Mouse (Mus musculus) embryonic facial prominence, embryonic 15.5 days (tissue): ENCODE measurements around the gene Pacs1. TPM values are rescaled to one million over a fixed set of nuclear protein-coding genes. Genes with fewer than 3 reads are reported as not detected.

Source experiments
- ATAC-seq: fragments of 200-750 bp; cut with Nextera tagmentation; 2 replicates; pipeline ENCODE4 v1.8.0; 2017; ENCODE audit warnings: low read depth, moderate TSS enrichment; ENCODE audit not compliant: insufficient number of reproducible peaks, low FRiP score, low TSS enrichment
- H3K27ac ChIP-seq: fragments of 300-500 bp; sonication (generic); replicated peaks from 2 replicates; pipeline ENCODE4 v1.5.1; 2015; ENCODE audit warnings: mild to moderate bottlenecking, inconsistent platforms
- H3K27me3 ChIP-seq: fragments of 300-500 bp; sonication (generic); 2 replicates; pipeline ENCODE4 v1.6.1; 2015; ENCODE audit warnings: inconsistent platforms
- H3K36me3 ChIP-seq: fragments of 300-500 bp; sonication (generic); 2 replicates; pipeline ENCODE4 v1.6.1; 2015; ENCODE audit warnings: mild to moderate bottlenecking, inconsistent platforms
- H3K4me1 ChIP-seq: fragments of 300-500 bp; sonication (generic); 2 replicates; pipeline ENCODE4 v1.6.1; 2015; ENCODE audit warnings: inconsistent platforms
- H3K4me2 ChIP-seq: fragments of 300-500 bp; sonication (generic); replicated peaks from 2 replicates; pipeline ENCODE4 v1.6.1; 2015; ENCODE audit warnings: mild to moderate bottlenecking, inconsistent platforms
- H3K4me3 ChIP-seq: fragments of 300-500 bp; sonication (generic); replicated peaks from 2 replicates; pipeline ENCODE4 v1.5.1; 2015; ENCODE audit warnings: mild to moderate bottlenecking, inconsistent platforms
- H3K9ac ChIP-seq: fragments of 300-500 bp; sonication (generic); 2 replicates; pipeline ENCODE4 v1.6.1; 2015; ENCODE audit warnings: inconsistent platforms
- H3K9me3 ChIP-seq: fragments of 300-500 bp; sonication (generic); replicated peaks from 2 replicates; pipeline ENCODE4 v1.6.1; 2016; ENCODE audit warnings: inconsistent platforms
- WGBS: fragments of 180-500 bp; shearing (Covaris S2); methylation state at CpG from one replicate; pipeline ENCODE4 v1.1.7; 2015; 5-methylcytosine and 5-hydroxymethylcytosine counted together
- polyA plus RNA-seq: library from polyadenylated mRNA; unstranded; fragments of >200 nt; fragmentation: Nextera tagmentation; extraction: Ambion mirVana; gene quantifications from 2 replicates; pipeline ENCODE4 v1.2.1, GENCODE M21; 2015

Gene Pacs1
- polyA plus RNA-seq, 1 experiment from 2014 or later = 30.6 TPM

GRCm38 (mm10) chr19:5117494-5118383, 155.2 kb downstream of the Pacs1 start:
- WGBS = under 1% methylated on average over 82 of the region's 83 CpGs
- Histone ChIP-seq H3K36me3 (peaks cover 13% of the 10 kb centered on the region), H3K27me3 (no peaks in the 10 kb centered on the region), H3K4me2 (peak overlapping the region; percentile 66), H3K9me3 (no peaks in the 10 kb centered on the region), H3K4me3 (peak overlapping the region; percentile 88), H3K9ac (peak overlapping the region; percentile 73), H3K4me1 (peaks cover 21% of the 10 kb centered on the region), H3K27ac (peak overlapping the region; percentile 96)
- ATAC-seq = peak; percentile 92

GRCm38 (mm10) chr19:5113783-5114182, 159.1 kb downstream of the Pacs1 start:
- Histone ChIP-seq H3K27me3 (no peaks in the 10 kb centered on the region), H3K4me2 (no peak overlapping the region), H3K27ac (no peak overlapping the region), H3K36me3 (peaks cover 51% of the 10 kb centered on the region), H3K4me1 (peaks cover 17% of the 10 kb centered on the region), H3K9ac (no peak overlapping the region), H3K4me3 (no peak overlapping the region), H3K9me3 (no peaks in the 10 kb centered on the region)
- 89% methylated on average over 7 of the region's 7 CpGs for WGBS
- no peak for ATAC-seq

GRCm38 (mm10) chr19:5109659-5110453, 163.1 kb downstream of the Pacs1 start:
- H3K36me3 ChIP-seq = peaks cover 60% of the 10 kb centered on the region
- H3K27ac ChIP-seq = no peak overlapping the region
- H3K4me3 ChIP-seq = no peak overlapping the region
- H3K9me3 ChIP-seq = no peaks in the 10 kb centered on the region
- WGBS = 74% methylated on average over 19 of the region's 19 CpGs
- peaks cover 18% of the 10 kb centered on the region for H3K4me1 ChIP-seq
- no peaks in the 10 kb centered on the region for H3K27me3 ChIP-seq
- H3K9ac ChIP-seq = no peak overlapping the region
- no peak for ATAC-seq
- H3K4me2 ChIP-seq = no peak overlapping the region

- H3K9ac ChIP-seq = no peak overlapping the region
- no peak overlapping the region for H3K27ac ChIP-seq
- WGBS = 33% methylated on average over 4 of the region's 4 CpGs
- ATAC-seq = no peak
- no peak overlapping the region for H3K4me3 ChIP-seq
- H3K36me3 ChIP-seq = peaks cover 66% of the 10 kb centered on the region
- H3K9me3 ChIP-seq = no peaks in the 10 kb centered on the region
- H3K4me2 ChIP-seq = no peak overlapping the region
- peaks cover 18% of the 10 kb centered on the region for H3K4me1 ChIP-seq
- no peaks in the 10 kb centered on the region for H3K27me3 ChIP-seq
Observed at GRCm38 (mm10) chr19:5108702-5109101, 164.2 kb downstream of the Pacs1 start.

- 0 out of 2 replicates have a peak, but pooled peaks have one; percentile 25 for ATAC-seq
- Histone ChIP-seq H3K27ac (no peak overlapping the region), H3K36me3 (peaks cover 66% of the 10 kb centered on the region), H3K4me1 (peaks cover 18% of the 10 kb centered on the region), H3K9ac (no peak overlapping the region), H3K9me3 (no peaks in the 10 kb centered on the region), H3K4me2 (no peak overlapping the region), H3K4me3 (no peak overlapping the region), H3K27me3 (no peaks in the 10 kb centered on the region)
- WGBS = 29% methylated on average over 5 of the region's 5 CpGs
Observed at GRCm38 (mm10) chr19:5108271-5108575, 164.7 kb downstream of the Pacs1 start.

- no peak overlapping the region for H3K4me2 ChIP-seq
- peak overlapping the region; percentile 4; the same call in 1 of the 2 replicates for H3K9ac ChIP-seq
- peaks cover 18% of the 10 kb centered on the region for H3K4me1 ChIP-seq
- no peak overlapping the region for H3K4me3 ChIP-seq
- ATAC-seq = no peak
- H3K27me3 ChIP-seq = no peaks in the 10 kb centered on the region
- peaks cover 67% of the 10 kb centered on the region for H3K36me3 ChIP-seq
- WGBS = 68% methylated on average over 18 of the region's 18 CpGs
- no peaks in the 10 kb centered on the region for H3K9me3 ChIP-seq
- H3K27ac ChIP-seq = no peak overlapping the region
Observed at GRCm38 (mm10) chr19:5107556-5108270, 165.2 kb downstream of the Pacs1 start.

- Histone ChIP-seq H3K27me3 (no peaks in the 10 kb centered on the region), H3K27ac (peak within 1 kb of the TSS; percentile 98), H3K4me3 (peak within 1 kb of the TSS; percentile 83), H3K9ac (peak within 1 kb of the TSS; percentile 87), H3K36me3 (peaks cover 70% of the 10 kb centered on the region), H3K4me1 (peaks cover 18% of the 10 kb centered on the region), H3K9me3 (no peaks in the 10 kb centered on the region), H3K4me2 (peak within 1 kb of the TSS; percentile 87)
- WGBS = under 1% methylated on average over 46 of the region's 46 CpGs
- peak; percentile 92 for ATAC-seq
Observed at GRCm38 (mm10) chr19:5106731-5107191, 166.2 kb downstream of the Pacs1 start, which contains the start of gene Rab1b. Gene Rab1b (minus strand): TSS chr19:5107072.

GRCm38 (mm10) chr19:5106074-5106473, 166.8 kb downstream of the Pacs1 start:
- peaks cover 70% of the 10 kb centered on the region for H3K36me3 ChIP-seq

GRCm38 (mm10) chr19:5098363-5099143, 174.4 kb downstream of the Pacs1 start, which contains the start of gene Cnih2:
Gene Cnih2 (minus strand): TSS chr19:5098521.
- Histone ChIP-seq H3K9me3 (no peaks in the 10 kb centered on the region), H3K27ac (peak within 1 kb of the TSS; percentile 65), H3K4me3 (peak within 1 kb of the TSS; percentile 70), H3K27me3 (no peaks in the 10 kb centered on the region), H3K36me3 (peaks cover 45% of the 10 kb centered on the region), H3K4me2 (peak within 1 kb of the TSS; percentile 99), H3K9ac (peak within 1 kb of the TSS; percentile 91), H3K4me1 (peaks cover 63% of the 10 kb centered on the region)
- ATAC-seq = peak; percentile 75
- 2% methylated on average over 43 of the region's 48 CpGs for WGBS

More at GRCm38 (mm10) chr19:5106074-5106473, 166.8 kb downstream of the Pacs1 start:
- Histone ChIP-seq H3K27me3 (no peaks in the 10 kb centered on the region), H3K4me3 (peak overlapping the region; percentile 83), H3K9ac (peak overlapping the region; percentile 87), H3K4me2 (peak overlapping the region; percentile 87), H3K27ac (peak overlapping the region; percentile 98), H3K9me3 (no peaks in the 10 kb centered on the region), H3K4me1 (peaks cover 18% of the 10 kb centered on the region)
- no peak for ATAC-seq
- 4% methylated on average over 9 of the region's 9 CpGs for WGBS
